Mouse (Mus musculus) neural tube, postnatal 0 days (tissue): ENCODE data around the gene Acrv1. TPM values are rescaled to one million over a fixed set of nuclear protein-coding genes. Genes with fewer than 3 reads are reported as not detected.

Experiments used
- polyA plus RNA-seq: library from polyadenylated mRNA; unstranded; fragments of >200 nt; fragmentation: Nextera tagmentation; extraction: Ambion mirVana; gene quantifications from 2 replicates; pipeline ENCODE4 v1.2.1, GENCODE M21; 2015

Acrv1 gene
- not detected in 2 replicates for polyA plus RNA-seq

DNA sequence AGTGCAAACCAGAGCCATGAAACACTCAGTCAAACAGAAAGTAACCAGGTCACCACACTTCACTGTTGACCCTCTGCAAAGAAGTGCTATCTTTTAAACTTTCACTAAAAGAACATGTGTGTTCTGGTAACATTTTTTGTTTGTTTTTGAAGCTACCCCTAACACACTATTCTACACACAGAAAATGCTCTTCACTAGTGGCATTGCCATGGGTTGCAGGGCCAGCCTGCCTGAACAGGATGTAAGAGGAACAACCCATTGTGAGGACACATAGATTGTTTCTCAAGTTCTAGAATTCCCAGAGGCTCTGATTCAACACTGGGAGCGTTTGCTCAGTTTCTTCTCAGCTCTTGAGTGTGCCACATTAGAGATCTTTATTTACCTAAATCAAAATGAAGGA lies at the start of gene Acrv1:
Gene Acrv1 (plus strand): TSS at position 301 of the 400 bp plus-strand sequence.

GRCm38 (mm10) chr9:36643276-36643675 lies 49.7 kb upstream of the Acrv1 start, which contains the start of gene A630095E13Rik:
Gene A630095E13Rik, minus strand, starts transcription at chr9:36643376.

GRCm38 (mm10) chr9:36727034-36727755 lies 34.2 kb downstream of the Acrv1 start, which contains the start of gene Chek1:
Gene Chek1, minus strand, starts transcription at chr9:36727065.

Other genes with a start within 250 kb of the Acrv1 start
- gene Gm9513, start 217.6 kb upstream of the Acrv1 start, polyA plus RNA-seq, result not detected in 2 replicates
- gene Gm5615, start 151.3 kb upstream of the Acrv1 start, polyA plus RNA-seq, result not detected in 2 replicates
- gene Gm17689, start 110.6 kb upstream of the Acrv1 start, polyA plus RNA-seq, result not detected in 2 replicates
- gene A630095E13Rik, start 49.8 kb upstream of the Acrv1 start, polyA plus RNA-seq, result not detected in 2 replicates
- gene Chek1, start 33.8 kb downstream of the Acrv1 start, polyA plus RNA-seq, result 5.1 and 5.6 TPM in 2 replicates
- 62.2 and 74.9 TPM in 2 replicates for gene Stt3a, start 74.5 kb downstream of the Acrv1 start, polyA plus RNA-seq
- gene Ei24, start 104.2 kb downstream of the Acrv1 start, polyA plus RNA-seq, result 116 and 117 TPM in 2 replicates
- gene Fez1, start 128.6 kb downstream of the Acrv1 start, polyA plus RNA-seq, result 520 and 531 TPM in 2 replicates